Mouse (Mus musculus): Measurements from ENCODE around the gene Spata1.

DNA sequence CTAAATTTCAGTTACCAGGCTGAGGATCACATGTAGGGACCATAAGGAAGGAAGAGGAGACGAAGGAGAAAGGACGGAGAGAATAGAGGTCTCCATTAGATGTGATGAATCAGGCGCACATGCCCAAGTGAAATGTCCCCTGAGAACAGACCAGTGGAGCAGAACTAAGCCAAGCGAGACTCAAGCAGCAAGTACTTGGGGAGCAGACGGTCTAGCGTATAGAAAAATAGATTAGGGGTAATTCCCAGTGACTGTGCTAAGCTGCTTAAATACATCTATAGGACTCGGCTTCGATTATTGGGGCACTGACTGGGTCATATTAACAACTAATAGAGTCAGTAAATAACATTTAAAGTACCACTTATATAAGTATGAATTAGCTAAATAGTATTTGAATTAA, 4.6 kb downstream of the Spata1 start:
- no peak for TF ChIP-seq CTCF (IDR thresholded peaks at IDR 0.05)
- no peak for TF ChIP-seq POLR2A (IDR thresholded peaks at IDR 0.05; ENCODE audit: insufficient read depth, low read depth, low read length)
